Mouse (Mus musculus) megakaryocyte, embryonic 14.5 days (primary cell): ENCODE measurements around the gene Zpbp2.

Experiments
- FLI1 ChIP-seq: IDR thresholded peaks from 2 replicates; pipeline ENCODE4 v1.6.1; 2012; ENCODE audit warnings: low read length, inconsistent platforms, mixed read lengths
- GATA1 ChIP-seq: IDR thresholded peaks from 3 replicates; pipeline ENCODE4 v1.6.1; 2012; ENCODE audit warnings: mixed read lengths, low read length, inconsistent platforms, borderline replicate concordance

GRCm38 (mm10) chr11:98563921-98564414, 13.1 kb downstream of the Zpbp2 start:
- no peak for TF ChIP-seq GATA1
- no peak for TF ChIP-seq FLI1
